Mouse (Mus musculus) MEL (cell line): ENCODE results near the gene Tbc1d23.

ENCODE experiments used
- CTCF ChIP-seq, 3 experiments: IDR thresholded peaks in 2 of 3; conservative IDR thresholded peaks in 1 of 3; 2 replicates each; pipeline ENCODE4 v1.5.1; 2011 to 2012; ENCODE audit warnings: low read length in 3 of 3, low read depth in 2 of 3, mild to moderate bottlenecking in 2 of 3, improper control_type of control experiment in 1 of 3, inconsistent platforms in 1 of 3, mixed read lengths in 1 of 3, moderate library complexity in 1 of 3; ENCODE audit not compliant: control insufficient read depth in 1 of 3, insufficient read depth in 1 of 3, poor library complexity in 1 of 3, severe bottlenecking in 1 of 3
- ETS1 ChIP-seq: IDR thresholded peaks from 2 replicates; pipeline ENCODE4 v1.6.1; 2012; ENCODE audit warnings: low read depth, mild to moderate bottlenecking, inconsistent platforms, low read length, improper control_type of control experiment, moderate library complexity
- JUND ChIP-seq: IDR thresholded peaks from 2 replicates; pipeline ENCODE4 v1.6.1; 2011; ENCODE audit warnings: low read depth, mild to moderate bottlenecking, improper control_type of control experiment, low read length
- MAX ChIP-seq: IDR thresholded peaks from 2 replicates; pipeline ENCODE4 v1.6.1; 2011; ENCODE audit warnings: low read length, improper control_type of control experiment
- MYB ChIP-seq: IDR thresholded peaks from 2 replicates; pipeline ENCODE4 v1.6.1; 2011; ENCODE audit warnings: mild to moderate bottlenecking, low read depth, low read length, improper control_type of control experiment
- POLR2A ChIP-seq, 2 experiments: IDR thresholded peaks; 2 replicates each; pipeline ENCODE4 v1.6.1; 2011 to 2012; ENCODE audit warnings: low read length in 2 of 2, mild to moderate bottlenecking in 2 of 2, control low read depth in 1 of 2, improper control_type of control experiment in 1 of 2, low read depth in 1 of 2, moderate library complexity in 1 of 2; ENCODE audit not compliant: control insufficient read depth in 1 of 2, insufficient read depth in 1 of 2, poor library complexity in 1 of 2
- POLR2AphosphoS2 ChIP-seq: IDR thresholded peaks from 2 replicates; pipeline ENCODE4 v1.6.1; 2011; ENCODE audit warnings: low read length, improper control_type of control experiment
- USF1 ChIP-seq: IDR thresholded peaks from 2 replicates; pipeline ENCODE4 v1.6.1; 2014; ENCODE audit warnings: low read depth, mild to moderate bottlenecking, inconsistent platforms, low read length, improper control_type of control experiment, moderate library complexity

GRCm38 (mm10) chr16:57231089-57231936 lies at the start of gene Tbc1d23:
- TF ChIP-seq ETS1 (peak; percentile 74), CTCF (IDR thresholded peaks at IDR 0.05 in 2 of 3, conservative IDR thresholded peaks at IDR 0.05 in 1 of 3; ENCODE audit: control insufficient read depth in 1 of 3, insufficient read depth in 1 of 3, low read depth in 2 of 3, low read length in 3 of 3, poor library complexity in 1 of 3, severe bottlenecking in 1 of 3) (no peak), USF1 (no peak), JUND (no peak), MYB (0 out of 2 replicates have a peak, but pooled peaks have one; percentile 25), POLR2AphosphoS2 (peak; percentile 63; the same call in 1 of the 2 replicates), POLR2A (IDR thresholded peaks at IDR 0.05; ENCODE audit: control insufficient read depth in 1 of 2, insufficient read depth in 1 of 2, low read depth in 1 of 2, low read length in 2 of 2, poor library complexity in 1 of 2) (peak in 1 of 2 experiments; percentile 74; a peak in 3 of 4 replicates), MAX (peak; percentile 65)
